Mouse (Mus musculus) spleen, adult 2 months (tissue): ENCODE results near the gene Fam120a.

Experiments used
- CTCF ChIP-seq: fragments of 200-500 bp; IDR thresholded peaks from 2 replicates; pipeline ENCODE4 v1.5.1; 2011; ENCODE audit warnings: mild to moderate bottlenecking, inconsistent platforms; ENCODE audit not compliant: insufficient read depth, insufficient read length, insufficient replicate concordance; ENCODE audit errors: extremely low read depth
- POLR2A ChIP-seq: fragments of 200-500 bp; IDR thresholded peaks from 2 replicates; pipeline ENCODE4 v1.6.1; 2011; ENCODE audit warnings: low read depth, low read length, inconsistent platforms

- TF ChIP-seq CTCF: no peak
- TF ChIP-seq POLR2A: no peak
Measured at GRCm38 (mm10) chr13:48958608-48959007, 9.2 kb downstream of the Fam120a start.
